Mouse (Mus musculus) liver, adult 2 months (tissue): Measurements from ENCODE around the gene Ercc2. TPM values are rescaled to one million over a fixed set of nuclear protein-coding genes. Genes with fewer than 3 reads are reported as not detected.

Experiments used
- DNase-seq: peaks from one replicate; pipeline ENCODE4 v3.0.0-alpha.2; 2011; ENCODE audit warnings: low read depth, low spot score; ENCODE audit errors: extremely low read depth
- H3K27ac ChIP-seq: fragments of 200-500 bp; replicated peaks from 2 replicates; pipeline ENCODE4 v1.5.1; 2012; ENCODE audit warnings: low read depth, mild to moderate bottlenecking, control low read depth, inconsistent platforms, low read length; ENCODE audit not compliant: insufficient read depth
- H3K27me3 ChIP-seq: fragments of 200-500 bp; 2 replicates; pipeline ENCODE4 v1.6.1; 2012; ENCODE audit warnings: mild to moderate bottlenecking, moderate library complexity, low read length, inconsistent platforms; ENCODE audit not compliant: control insufficient read depth, insufficient read depth
- H3K36me3 ChIP-seq: fragments of 200-500 bp; 2 replicates; pipeline ENCODE4 v1.6.1; 2012; ENCODE audit warnings: low read length, inconsistent platforms; ENCODE audit not compliant: control insufficient read depth, insufficient read depth
- H3K4me1 ChIP-seq: fragments of 200-500 bp; 2 replicates; pipeline ENCODE4 v1.6.1; 2011; ENCODE audit warnings: low read length; ENCODE audit not compliant: control insufficient read depth, insufficient read depth
- H3K4me3 ChIP-seq: fragments of 200-500 bp; 2 replicates; pipeline ENCODE4 v1.5.1; 2011; ENCODE audit warnings: low read depth, mild to moderate bottlenecking, control low read depth, low read length, moderate library complexity; ENCODE audit not compliant: insufficient read depth
- H3K79me2 ChIP-seq: fragments of 200-500 bp; 2 replicates; pipeline ENCODE4 v1.6.1; 2012; ENCODE audit warnings: inconsistent platforms, mild to moderate bottlenecking, low read length, moderate library complexity; ENCODE audit not compliant: control insufficient read depth, insufficient read depth
- H3K9ac ChIP-seq: fragments of 200-500 bp; 2 replicates; pipeline ENCODE4 v1.6.1; 2012; ENCODE audit warnings: low read depth, mild to moderate bottlenecking, control low read depth, inconsistent platforms, low read length
- CTCF ChIP-seq: fragments of 200-500 bp; IDR thresholded peaks from 2 replicates; pipeline ENCODE4 v1.5.1; 2011; ENCODE audit warnings: low read depth, low read length, control low read depth
- POLR2A ChIP-seq: fragments of 200-500 bp; IDR thresholded peaks from 2 replicates; pipeline ENCODE4 v1.6.1; 2011; ENCODE audit warnings: low read length, control low read depth; ENCODE audit not compliant: insufficient read depth; ENCODE audit errors: extremely low read depth
- WGBS: fragments of 180-500 bp; shearing (Covaris S2); methylation state at CpG from one replicate; pipeline ENCODE4 v1.1.7; 2018; 5-methylcytosine and 5-hydroxymethylcytosine counted together
- polyA plus RNA-seq: library from polyadenylated mRNA; depleted of rRNA; stranded (reverse); fragments of >200 nt; gene quantifications from 2 replicates; pipeline ENCODE4 v1.2.3, GENCODE M21; 2012
- total RNA-seq: library from RNA; depleted of rRNA; stranded (reverse); fragments of >200 nt; gene quantifications from 2 replicates; pipeline ENCODE4 v1.2.3, GENCODE M21; 2014

The Ercc2 gene
- total and polyA plus RNA-seq, 2 experiments = 9.4 to 26.8 TPM

DNA sequence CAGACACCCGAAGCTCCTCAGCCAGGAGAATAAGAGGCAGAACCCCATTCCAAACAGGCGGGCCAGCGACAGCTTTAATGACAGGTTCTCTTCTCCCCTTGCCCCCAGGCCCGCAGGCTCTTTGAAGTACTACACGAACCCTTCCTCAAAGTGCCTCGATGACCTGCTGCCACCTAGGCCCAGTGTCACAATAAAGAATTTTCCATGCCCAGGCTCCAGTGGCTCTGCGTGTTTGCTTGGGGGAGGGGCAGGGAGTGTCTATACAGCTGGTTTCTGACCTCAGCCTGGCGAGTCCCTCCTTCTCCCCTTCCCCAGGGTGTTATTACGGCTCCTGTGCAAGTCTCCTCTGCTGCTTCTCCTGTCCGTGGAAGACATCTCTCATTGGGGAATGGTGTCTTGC lies 25.5 kb upstream of the Ercc2 start:
- Histone ChIP-seq H3K27me3 (no peaks in the 10 kb centered on the region), H3K79me2 (no peaks in the 10 kb centered on the region), H3K4me1 (0 out of 2 replicates have a peak, but pooled peaks cover 2% of the 10 kb centered on the region), H3K36me3 (no peaks in the 10 kb centered on the region), H3K27ac (no peak overlapping the region), H3K4me3 (no peak overlapping the region), H3K9ac (no peak overlapping the region)
- whole genome bisulfite sequencing = 79% methylated on average over 10 of the region's 10 CpGs
- no peak for DNase-seq
- no peak for TF ChIP-seq CTCF
- no peak for TF ChIP-seq POLR2A

DNA sequence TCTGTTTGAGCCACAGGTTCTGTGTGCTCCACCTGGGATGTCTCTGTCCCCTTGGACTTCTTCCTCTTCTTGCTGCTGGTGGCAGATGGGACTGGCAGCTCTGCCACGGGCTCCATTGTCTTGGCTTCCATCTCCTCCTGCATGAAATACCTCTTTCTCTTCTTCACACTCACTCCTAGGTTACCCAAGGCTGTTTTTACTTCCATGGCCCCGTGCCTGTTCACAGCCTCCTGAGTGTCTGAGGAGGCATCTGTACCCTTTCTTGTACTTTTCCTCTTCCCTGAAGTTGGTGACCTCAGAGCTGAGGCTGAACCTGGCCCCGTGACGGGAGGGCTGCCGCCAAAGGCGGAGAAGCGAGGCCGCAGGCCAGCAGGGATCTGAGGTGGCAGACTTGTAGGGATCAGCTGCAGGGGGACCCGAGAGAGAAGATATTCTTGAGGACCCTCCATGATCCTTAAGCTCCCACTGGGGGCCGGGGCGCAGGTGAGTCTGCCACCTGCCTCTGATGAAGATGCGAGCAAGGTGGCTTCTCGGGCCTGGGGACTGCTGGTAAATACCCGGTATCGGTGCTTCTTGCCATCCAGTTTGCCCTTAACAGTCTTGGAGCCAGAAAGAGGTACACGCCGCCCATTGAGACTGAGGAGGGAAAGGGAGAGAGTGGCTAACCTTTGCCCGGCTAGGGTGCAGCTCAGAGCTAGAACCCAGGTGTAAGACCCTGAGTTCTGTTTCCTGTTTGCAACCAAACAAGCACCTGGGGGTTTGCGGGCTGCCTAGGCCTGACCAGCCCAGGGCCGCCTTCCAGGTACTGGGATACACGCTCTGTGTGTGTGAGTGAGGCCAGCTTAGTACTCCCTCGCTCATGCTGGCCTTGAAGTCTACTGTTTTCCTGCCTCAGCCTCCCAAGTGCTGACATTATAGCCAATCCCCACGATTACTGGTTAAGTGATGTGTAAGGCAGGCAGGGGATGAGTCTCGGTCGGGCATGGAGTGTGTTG lies 24.1 kb upstream of the Ercc2 start:
- no peak for DNase-seq
- no peak overlapping the region for H3K27ac ChIP-seq
- no peak overlapping the region for H3K9ac ChIP-seq
- H3K27me3 ChIP-seq = no peaks in the 10 kb centered on the region
- H3K36me3 ChIP-seq = no peaks in the 10 kb centered on the region
- 93% methylated on average over 25 of the region's 25 CpGs for WGBS
- no peak for TF ChIP-seq CTCF
- no peak for TF ChIP-seq POLR2A
- H3K4me1 ChIP-seq = 0 out of 2 replicates have a peak, but pooled peaks cover 2% of the 10 kb centered on the region
- H3K4me3 ChIP-seq = no peak overlapping the region
- H3K79me2 ChIP-seq = no peaks in the 10 kb centered on the region

DNA sequence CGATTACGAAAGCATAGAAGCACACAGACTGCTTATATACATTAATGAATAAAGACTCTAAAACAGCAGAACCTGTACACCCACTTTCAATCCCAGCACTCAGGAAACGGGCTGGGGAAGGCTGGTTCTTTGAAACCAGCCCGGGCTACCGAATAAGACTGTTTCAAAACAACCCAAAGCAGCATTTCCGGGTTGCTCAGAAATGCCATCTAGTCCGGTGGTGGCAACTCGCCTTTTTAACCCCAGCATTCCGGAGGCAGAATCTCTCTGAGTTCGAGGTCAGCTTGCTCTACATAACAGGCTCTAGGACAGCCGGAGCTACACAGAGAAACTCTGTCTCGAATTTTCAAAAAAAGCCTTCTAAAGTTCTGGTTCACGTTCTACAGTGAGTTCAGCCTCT lies 23.2 kb upstream of the Ercc2 start:
- Histone ChIP-seq H3K9ac (no peak overlapping the region), H3K79me2 (no peaks in the 10 kb centered on the region), H3K27ac (no peak overlapping the region), H3K4me3 (peak overlapping the region; percentile 90), H3K27me3 (no peaks in the 10 kb centered on the region), H3K4me1 (peaks cover 4% of the 10 kb centered on the region; the same call in 1 of the 2 replicates), H3K36me3 (no peaks in the 10 kb centered on the region)
- no peak for DNase-seq
- no peak for TF ChIP-seq POLR2A
- no peak for TF ChIP-seq CTCF
- WGBS = 13% methylated on average over 13 of the region's 13 CpGs

DNA sequence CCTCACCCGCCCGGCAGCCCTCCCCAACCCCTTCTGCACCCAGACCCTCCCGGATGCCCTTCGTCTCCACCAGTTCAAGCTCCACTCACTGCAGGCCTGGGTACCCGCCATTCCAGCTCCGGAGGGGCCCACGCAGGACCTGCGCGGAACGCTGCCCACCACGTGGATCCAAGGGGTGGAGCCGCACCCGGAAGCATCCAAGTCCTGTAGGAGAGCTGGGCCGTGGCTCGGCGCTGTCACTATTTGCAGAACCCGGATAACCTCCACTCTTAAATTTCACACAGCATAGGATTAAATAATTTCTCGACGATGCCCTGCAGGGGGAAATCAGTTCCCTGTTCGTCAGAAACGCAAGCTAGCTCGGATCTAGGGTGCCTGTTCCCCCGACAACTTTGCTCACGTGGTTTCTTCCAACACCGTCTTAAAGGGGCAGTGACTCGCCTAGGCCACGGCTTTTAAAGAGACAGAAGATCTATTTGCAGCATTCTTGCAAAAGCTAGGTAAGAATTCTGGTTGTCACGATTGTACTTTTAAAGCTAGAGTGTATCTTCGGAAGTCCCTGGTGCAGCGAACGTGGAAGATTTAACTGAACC lies 22.4 kb upstream of the Ercc2 start, which contains the start of the genes Cd3eap and Ppp1r13l:
Gene Cd3eap, minus strand, starts transcription at position 185 of the 593 bp plus-strand sequence.
Gene Ppp1r13l, plus strand, starts transcription at position 451 of the 593 bp plus-strand sequence.
- Histone ChIP-seq H3K79me2 (no peaks in the 10 kb centered on the region), H3K4me3 (peak within 1 kb of the TSS; percentile 90), H3K27ac (peak within 1 kb of the TSS; percentile 50), H3K36me3 (no peaks in the 10 kb centered on the region), H3K4me1 (peaks cover 4% of the 10 kb centered on the region; the same call in 1 of the 2 replicates), H3K9ac (peak within 1 kb of the TSS; percentile 67), H3K27me3 (no peaks in the 10 kb centered on the region)
- TF ChIP-seq POLR2A = 0 out of 2 replicates have a peak, but pooled peaks have one; percentile 56
- no peak for TF ChIP-seq CTCF
- under 1% methylated on average over 31 of the region's 31 CpGs for WGBS
- peak; percentile 86 for DNase-seq

DNA sequence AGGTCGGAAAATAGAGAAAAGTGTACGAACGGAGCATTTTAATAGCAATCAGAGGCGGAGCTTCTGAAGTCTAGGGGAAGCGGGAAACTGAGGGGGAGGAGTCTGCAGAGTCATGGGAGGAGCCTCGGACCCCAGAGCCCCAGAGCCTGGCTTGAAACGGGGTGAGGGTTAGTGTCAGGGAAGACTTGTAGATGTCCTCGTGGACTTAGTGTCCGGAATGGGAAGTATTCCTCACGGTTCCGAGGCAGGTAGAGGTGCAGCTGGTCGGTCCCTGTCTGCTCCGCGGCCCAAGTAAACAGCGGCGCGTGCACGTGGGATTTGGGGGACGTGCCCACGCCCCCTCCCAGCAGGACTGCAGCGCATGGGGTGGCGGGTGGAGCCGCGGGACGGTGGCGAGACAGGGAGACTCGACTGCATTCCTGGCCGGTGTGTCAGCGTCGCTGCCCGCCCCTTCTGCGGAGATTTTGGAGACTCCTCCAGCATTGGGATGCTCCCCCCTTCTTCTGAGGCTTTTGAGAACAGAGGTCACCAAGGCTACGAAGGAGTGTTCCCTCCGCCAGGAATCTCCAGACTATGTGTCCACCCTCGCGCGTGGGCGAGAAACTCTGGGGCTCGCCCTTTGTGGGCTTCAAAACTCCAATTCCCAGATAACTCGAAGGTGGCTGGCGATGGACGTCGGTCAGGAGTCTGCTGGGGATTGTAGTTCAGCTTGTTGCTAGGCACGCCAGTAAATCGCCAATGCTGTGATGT lies 21.7 kb upstream of the Ercc2 start:
- Histone ChIP-seq H3K4me1 (peaks cover 4% of the 10 kb centered on the region; the same call in 1 of the 2 replicates), H3K79me2 (no peaks in the 10 kb centered on the region), H3K27ac (peak overlapping the region; percentile 50), H3K36me3 (no peaks in the 10 kb centered on the region), H3K27me3 (no peaks in the 10 kb centered on the region), H3K4me3 (peak overlapping the region; percentile 90), H3K9ac (peak overlapping the region; percentile 67)
- TF ChIP-seq POLR2A (no peak), CTCF (no peak)
- peak; percentile 82 for DNase-seq
- WGBS = under 1% methylated on average over 45 of the region's 45 CpGs
